Mouse (Mus musculus) megakaryocyte-erythroid progenitor cell, adult 5-6 weeks (primary cell): ENCODE measurements around the gene Zfp618. TPM values are rescaled to one million over a fixed set of nuclear protein-coding genes. Genes with fewer than 3 reads are reported as not detected.

Experiments used
- ATAC-seq: replicated peaks from 2 replicates; pipeline ENCODE4 v1.8.0; 2016; ENCODE audit warnings: mild to moderate bottlenecking, inconsistent platforms; ENCODE audit not compliant: severe bottlenecking, poor library complexity, low FRiP score, low TSS enrichment
- total RNA-seq, 2 experiments: library from RNA; stranded (forward) in 1 of 2; stranded (reverse) in 1 of 2; fragments of 200-1000, 215-1000 nt in 1 of 2; fragments of >200 nt in 1 of 2; fragmentation: Nextera tagmentation in 1 of 2; gene quantifications; 2 replicates each; pipeline ENCODE4 v1.2.3; 2014 to 2017

The Zfp618 gene
- total RNA-seq, 2 experiments from 2014 or later: 1.4 TPM; not detected in 1

DNA sequence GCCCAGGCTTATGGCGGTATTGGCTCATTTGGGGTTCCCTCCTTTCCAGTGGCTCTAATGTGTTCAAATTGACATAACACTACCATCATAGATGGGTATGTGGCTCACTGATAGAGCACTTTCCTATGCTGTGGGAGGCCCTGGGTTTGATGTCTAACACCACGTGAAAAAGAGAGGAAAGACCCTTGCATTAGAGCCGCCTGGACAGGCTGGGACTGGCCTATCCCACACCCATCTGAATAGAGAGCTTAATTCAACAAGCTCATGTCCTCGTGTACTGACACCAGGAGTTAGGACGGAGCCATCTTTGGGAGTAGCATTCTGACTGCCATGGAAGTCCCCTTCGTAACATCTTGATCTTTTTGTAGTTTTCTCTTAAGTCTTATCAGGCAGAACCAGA is 32.2 kb downstream of the Zfp618 start:
- ATAC-seq: no peak

DNA sequence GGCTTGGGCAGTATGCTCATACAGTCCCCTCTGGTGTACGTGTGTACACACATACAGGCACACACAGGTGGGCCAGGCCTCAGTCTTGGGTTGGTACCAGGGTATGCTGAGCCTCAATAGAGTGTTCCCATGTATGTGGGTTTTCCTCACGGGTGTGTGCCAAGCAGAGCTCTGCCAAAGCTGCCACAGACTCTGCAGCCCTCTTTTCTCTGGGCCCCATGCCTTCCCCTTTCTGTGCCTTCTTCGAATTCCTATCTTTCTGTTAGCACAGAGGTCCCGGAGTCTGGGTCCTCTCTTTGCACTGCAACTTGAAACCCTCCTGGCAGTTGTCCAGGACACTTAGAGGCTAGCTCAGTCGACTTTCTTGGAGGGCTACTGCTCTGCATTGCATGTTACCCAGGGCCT is 33.1 kb downstream of the Zfp618 start:
- no peak for ATAC-seq

DNA sequence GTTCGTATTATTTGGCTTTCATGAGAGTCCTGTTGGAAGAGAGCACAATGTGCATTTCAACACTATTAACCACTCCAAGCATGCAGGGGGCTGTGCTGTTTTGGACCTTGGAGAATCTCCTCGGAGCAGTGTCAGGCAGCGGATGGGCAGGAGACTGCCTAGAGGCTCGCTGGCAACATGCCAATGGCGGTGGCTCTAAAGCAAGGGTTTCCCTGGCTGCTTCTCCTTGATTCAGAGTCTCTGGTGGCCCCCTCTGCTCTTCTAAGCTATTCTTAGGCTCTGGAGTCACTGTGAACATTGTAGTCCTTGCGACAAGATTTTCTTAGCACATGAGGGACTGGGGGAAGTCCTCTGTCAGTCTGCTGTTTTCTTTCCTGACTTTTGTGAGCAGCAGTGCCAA is 33.5 kb downstream of the Zfp618 start:
- ATAC-seq: no peak

DNA sequence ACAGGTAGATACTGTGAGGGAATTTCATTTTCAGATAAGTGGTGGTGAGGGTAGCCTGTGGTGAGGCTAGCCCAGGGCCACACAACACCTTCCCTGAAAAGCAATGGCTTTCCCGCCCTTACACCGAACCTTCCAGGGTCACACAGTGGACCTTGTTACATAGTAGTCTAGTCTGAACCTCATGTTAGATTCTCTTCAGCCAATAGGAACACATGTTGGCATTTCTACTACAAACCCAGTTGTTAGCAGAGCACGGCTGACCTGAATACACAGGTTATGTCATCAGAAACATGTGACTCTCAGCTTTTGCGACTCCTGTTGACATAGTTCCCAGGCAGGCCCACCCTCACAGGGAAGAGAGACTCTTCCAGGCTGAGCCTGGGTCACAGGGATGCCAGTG is 33.9 kb downstream of the Zfp618 start:
- no peak for ATAC-seq

DNA sequence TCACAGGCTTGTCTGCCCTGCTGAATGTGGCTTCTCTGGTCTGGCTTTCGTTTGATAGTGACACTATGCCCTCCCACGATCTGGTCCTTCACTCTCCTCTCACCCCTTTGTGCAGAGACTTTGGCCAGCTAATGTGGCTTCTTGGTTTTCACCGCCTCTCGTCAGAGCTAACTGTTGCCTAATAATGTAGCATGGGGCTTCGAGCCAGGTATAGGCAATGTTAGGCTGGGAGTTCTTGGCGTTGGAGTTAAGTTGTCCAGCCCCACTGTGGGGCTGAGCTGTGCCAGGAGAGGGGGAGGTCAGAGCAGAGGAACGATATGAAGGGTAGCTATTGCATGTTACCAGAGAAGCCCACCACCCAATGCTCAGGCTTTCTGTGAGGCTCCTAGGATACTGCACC is 34.5 kb downstream of the Zfp618 start:
- no peak for ATAC-seq

DNA sequence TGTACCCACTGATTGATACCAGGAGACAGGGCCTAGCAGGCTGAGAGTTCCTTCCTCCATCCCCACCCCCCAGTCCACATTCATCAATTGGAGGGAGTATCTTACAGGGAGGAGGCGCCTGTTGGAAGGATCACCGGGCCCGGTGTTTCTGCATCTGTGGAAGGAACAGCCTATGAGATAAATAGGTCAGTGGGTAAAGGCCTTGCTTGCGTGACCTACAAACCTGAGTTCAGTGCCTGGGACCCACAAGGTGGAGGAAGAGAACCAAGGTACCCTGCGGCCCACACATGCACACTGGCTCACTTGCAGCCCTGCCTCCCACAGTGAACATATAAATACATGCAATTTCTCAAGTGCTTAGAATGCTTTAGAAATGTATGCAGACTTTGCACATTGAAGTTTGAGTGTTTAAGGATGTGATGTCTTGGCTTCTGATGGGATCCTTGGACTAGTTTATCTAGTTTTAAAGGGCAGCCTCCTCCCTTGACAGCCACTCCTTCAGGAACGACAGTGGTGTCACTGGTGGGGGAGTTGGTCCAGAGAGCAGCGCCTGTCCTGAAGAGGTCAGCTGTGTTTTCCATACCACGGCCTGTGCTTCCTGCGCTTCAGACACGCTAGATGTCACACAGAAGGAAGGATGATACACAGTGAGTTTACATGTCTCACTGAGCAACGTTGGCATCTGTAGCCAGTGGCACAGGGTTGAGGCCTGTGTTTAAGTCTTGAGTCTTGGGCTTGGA is 35.1 kb downstream of the Zfp618 start:
- ATAC-seq: no peak

DNA sequence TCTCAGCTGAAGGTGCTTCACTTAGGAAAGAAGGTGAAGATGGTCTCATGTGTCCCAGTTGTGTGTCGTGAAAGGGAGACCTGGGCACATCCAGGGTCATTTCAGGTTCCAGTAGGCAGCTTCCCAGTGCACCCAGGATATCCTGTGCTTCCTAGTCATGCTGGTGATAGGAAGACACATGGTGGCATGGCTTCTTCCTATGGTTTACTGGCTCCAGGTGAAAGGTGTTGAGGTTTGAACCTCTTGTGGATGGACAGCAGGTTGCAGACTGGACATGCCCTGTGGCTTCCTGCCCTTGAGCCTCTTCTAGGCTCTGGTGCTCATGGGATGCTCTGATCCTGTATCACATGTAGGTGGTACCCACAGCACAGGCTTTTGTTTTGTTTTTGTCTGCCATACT is 37.0 kb downstream of the Zfp618 start:
- no peak for ATAC-seq

DNA sequence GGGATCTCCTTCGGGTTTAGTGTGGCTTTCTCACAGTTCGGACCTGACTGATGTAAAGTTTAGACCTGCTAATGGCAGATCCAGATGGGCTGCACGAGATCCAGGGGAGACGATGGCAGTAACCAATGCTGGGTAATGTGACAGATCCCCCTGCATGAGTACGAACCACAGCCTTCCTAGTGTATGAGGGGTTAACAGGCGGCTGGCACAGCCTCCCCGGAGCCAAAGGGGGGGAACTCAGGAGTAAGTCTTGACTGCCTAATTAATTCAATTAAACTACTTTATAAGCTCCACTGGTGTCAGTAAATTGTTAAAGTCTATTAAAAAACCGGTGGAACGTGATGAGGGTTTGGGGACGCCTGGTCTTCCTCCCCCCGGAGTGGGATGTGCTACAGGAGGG is 39.1 kb downstream of the Zfp618 start:
- ATAC-seq: no peak

DNA sequence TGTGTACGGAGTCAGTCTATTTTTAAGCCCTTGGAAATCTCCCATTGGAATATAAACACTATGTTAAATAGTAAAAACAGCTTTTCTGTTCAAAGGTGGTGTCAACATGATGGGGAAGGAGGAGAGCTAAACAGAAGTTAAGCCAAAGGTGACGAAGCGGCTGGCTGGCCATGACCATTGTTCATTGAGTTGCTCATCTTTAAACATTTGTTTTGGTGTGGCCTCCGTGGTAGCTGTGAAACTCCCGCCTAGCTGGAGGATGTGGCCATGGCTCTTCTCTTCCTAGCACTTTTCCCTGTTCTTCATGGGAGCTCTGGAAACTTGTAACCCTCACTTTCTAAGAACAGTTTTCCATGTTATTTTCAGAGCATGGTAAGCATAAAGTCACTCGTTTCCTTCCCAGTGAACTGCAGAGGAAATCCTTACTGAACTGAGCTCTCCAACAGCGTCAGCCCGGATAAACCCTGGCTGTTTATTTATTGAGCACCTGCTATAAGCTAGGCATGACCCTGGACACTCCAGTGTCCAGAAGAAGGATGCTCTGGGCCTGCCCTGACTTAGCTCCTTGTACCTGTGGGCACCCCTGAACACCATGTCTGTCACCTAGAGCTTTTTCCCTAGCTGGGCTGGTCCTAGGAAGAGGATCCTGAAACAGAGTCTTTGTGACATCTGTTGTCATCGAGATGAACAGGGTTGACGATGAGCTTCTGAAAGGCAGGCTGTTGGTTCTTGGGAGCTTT is 40.2 kb downstream of the Zfp618 start:
- ATAC-seq: no peak

DNA sequence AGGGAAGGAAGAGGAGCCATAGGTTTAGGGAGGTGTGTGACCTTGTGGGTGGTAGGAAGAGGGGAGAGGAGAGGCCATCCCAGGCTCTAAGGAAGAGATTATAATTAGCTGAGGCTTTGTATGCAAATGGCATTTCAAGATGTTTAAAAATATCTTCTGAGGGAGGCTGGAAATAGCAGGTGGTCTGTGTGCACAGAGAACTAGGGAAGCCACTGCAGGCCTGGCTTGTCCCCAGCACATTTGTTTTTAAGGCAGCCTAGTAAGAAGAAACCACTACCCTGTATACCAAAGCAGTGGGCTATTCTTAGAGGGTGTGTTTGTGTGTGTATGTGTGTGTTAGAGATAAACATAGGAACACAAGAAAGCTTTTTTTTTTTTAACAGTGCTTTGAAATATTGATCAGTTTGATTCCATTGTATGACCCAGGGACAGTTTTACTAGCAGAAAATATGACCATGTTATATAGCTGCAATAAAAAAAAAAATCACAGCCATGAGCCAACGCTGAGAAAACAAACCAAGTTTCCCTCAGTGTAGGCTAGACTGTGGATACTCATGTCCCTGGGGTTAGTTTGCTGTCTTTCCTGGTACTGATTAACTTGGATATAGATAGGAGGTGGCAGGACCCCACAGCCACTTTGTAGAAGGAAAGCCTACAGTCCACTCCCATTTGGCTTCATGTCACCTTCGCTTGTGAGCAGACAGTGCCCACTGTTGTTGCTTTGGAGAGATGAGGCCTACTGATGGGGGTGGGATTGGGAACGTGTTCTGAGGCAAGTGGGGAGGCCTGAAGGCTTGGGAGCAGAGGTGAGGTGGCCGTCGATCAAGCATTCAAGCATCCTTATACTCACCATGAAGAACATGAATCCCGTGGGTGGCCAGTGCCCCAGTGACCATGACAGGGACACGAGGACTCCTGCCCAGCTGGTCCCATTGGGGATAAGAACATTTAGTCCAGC is 41.1 kb downstream of the Zfp618 start:
- ATAC-seq: no peak

DNA sequence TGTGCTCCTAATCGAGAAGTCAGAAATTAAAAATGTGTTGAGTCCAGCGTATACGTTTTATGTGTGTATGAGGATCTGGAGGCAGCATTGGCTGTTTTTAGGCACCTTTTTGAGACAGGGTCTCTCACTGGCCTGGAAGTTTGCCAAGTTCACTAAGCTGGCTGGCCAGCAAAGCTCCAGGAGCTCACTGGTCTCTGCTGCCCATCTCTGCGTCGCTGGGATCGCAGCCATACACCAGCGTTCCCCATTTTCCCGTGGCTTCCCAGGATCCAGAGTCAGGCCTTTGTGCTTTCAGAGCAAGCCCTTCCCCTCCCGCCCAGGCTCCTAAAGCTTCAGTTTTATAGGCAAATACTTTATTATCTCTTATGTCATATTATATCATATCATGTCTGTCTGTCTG is 42.8 kb downstream of the Zfp618 start:
- no peak for ATAC-seq

DNA sequence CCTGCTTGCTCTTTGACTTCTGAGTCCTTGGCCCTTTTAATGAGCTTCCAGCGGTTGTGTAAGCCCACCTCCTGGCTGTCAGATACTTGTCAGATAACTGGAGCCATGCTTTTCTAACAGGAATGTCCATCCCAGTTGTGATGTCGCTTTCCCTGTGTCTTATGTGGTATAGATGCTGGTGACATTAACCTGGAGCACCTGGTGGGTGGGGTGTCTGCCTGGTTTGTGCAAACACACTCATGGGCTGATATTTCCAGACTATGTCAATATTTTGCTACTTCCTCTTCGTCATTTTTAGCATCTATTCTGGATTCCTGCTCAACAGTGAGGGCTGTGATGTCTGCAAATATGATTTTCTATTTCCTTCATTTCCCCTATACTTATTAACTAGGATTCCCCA is 43.4 kb downstream of the Zfp618 start:
- ATAC-seq: no peak

DNA sequence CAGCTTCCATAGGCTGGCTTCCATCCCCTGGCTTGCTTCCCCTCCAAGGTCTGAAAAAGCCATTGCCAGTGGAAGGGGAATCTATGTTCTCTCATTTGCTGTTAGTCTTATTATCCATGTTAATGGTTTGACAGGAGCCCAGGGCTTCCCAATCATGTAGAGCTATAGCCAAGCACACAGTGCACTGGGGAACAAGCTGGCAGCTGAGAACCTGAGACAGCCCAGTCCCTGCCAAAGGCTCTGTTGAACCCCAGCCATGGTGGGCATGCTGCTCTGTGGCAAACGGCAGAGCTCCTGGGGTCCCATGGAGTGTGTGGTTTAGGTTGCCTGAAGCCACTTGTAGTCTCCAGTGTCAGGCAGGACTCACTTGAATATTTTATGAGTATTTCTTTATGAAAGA is 44.4 kb downstream of the Zfp618 start:
- ATAC-seq: no peak

DNA sequence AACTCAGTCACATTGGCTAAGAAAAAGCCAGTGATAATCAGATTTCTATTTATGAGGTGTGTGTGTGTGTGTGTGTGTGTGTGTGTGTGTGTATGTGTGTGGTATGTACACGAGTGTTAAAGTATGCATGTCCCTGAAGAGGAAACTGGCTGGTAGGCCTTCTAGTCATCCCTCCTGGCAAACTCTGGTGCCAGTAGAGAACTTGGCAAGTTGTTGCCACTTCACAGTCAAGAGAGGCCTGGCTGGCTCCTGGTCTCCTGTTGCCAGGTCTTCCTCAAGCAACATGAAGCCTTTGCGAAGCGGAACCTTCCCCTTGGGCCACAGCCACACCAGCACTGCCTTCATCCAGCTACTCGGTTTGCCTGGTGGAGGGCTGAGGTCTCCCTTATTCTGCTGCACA is 44.9 kb downstream of the Zfp618 start:
- no peak for ATAC-seq

DNA sequence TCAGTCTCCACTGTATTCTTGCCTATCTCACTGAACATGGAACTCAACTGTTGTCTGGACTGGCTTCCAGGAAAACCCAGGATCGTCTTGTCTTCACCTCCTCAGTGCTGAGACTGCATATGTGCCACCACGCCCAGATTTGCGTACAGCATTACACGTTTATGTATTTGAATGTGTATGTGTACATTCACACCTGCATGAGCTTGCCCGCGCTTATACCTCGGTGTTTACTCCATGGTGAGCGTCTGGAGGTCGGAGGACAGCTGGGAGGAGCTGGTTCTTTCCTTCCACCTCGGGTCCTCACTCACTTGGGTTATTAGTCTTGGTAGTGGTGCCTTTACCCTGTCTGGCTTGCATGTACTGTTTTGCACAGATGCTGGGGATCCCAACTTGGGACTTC is 53.2 kb downstream of the Zfp618 start:
- no peak for ATAC-seq

DNA sequence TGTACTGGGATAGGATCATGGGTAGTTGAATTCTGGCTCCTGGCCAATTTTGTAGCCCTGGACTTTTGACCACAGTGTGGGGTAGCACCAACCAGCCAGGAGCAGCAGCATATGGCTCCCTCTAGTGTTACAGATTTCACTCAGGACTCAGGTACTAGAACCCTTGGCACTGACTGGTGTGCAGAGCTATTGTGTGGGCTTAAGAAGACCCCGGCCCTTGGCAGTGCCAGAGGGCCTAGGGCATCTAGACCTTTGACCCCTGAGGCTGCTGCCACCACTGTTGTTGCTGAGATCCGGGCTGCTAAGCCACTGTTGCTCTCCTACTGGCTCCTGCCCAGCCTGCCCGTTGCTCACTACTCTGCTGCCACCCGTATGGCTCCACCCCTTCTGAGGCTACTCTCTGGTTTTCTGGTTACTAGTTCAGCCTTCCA is 54.1 kb downstream of the Zfp618 start:
- ATAC-seq: no peak

DNA sequence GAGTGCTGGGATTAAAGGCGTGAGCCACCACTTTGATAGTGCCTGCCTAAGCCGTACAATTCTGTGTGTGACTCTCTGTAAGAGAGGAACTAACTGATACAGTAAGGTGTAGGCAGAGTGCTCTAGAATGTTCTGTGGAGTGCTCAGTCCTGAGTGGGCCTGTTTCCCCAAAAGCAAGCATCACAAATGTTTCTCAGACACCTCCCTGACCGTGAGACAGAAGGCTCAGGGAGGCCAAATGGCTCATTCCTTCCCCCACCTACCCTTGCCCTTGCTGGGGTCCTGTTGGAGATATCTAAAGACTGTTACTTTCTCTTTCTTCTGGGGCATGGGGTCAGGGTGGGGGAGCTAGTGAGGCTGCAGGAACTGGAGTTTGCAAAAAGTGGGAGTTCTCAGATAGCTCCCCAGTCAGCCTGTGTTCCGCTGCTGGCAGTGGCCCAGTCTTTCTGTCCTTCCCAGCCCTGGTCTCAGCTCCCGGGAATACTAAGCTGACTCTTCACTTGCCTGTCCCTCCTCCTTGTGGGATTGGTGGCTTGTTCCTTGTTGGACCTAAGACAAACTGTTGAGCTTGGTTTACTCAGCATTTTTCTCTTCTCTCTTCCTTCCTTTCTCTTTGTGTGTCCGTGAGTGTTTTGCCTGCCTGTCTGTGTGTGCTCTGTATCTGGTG is 55.8 kb downstream of the Zfp618 start:
- no peak for ATAC-seq

DNA sequence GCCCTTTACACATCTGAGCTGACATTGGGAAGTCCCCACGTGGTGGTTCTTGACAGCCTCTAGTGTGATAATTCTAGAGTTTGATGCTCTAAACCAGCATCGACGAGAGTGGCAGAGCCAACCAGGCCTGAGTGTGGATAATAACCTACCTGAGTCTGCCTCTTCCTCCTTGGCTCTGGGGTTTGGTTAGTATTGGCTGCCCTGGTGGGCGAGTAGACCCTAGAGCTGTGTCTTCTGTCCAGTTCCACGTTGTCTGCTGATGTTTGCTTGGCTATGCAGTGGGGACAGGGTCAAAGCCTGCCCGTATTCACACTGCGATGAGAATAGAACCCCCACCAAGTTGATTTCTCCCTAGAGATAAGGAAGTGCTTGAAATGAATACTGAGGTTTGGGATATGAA is 58.1 kb downstream of the Zfp618 start:
- no peak for ATAC-seq

DNA sequence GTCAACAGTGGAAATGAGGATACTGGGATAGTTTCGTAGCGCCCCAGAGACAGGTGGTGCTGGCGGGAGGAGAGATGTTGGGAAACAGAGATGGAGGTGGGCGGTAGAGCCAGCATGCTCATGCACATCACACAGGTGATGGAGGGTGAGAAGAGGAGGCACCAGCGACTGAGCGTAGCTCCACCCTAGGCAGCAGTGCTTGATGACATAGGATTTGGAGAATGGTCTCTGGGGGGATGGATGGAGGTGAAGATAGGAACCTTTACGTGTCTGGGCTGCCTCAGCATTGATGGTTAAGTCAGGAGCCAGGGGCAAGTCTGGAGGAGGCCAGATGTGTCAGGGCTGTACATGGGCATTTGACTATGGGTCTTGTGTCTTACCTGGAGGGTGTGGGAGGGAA is 58.7 kb downstream of the Zfp618 start:
- no peak for ATAC-seq
